Mouse (Mus musculus): ENCODE results near the gene Gja8.

Gja8 gene

GRCm38 (mm10) chr3:96880385-96880784 is 45.4 kb downstream of the Gja8 start:
- no peak for DNase-seq (ENCODE audit: low spot score in 2 of 2)

GRCm38 (mm10) chr3:96879536-96879935 is 46.3 kb downstream of the Gja8 start:
- DNase-seq (ENCODE audit: low spot score in 2 of 2), result no peak

GRCm38 (mm10) chr3:96874808-96875571 is 50.8 kb downstream of the Gja8 start:
- no peak for DNase-seq (ENCODE audit: low spot score in 2 of 2)

GRCm38 (mm10) chr3:96872501-96872900 is 53.3 kb downstream of the Gja8 start:
- DNase-seq (ENCODE audit: low spot score in 2 of 2), result no peak

- DNase-seq (ENCODE audit: low spot score in 2 of 2), result no peak
Observed at GRCm38 (mm10) chr3:96871070-96871469, 54.8 kb downstream of the Gja8 start.

GRCm38 (mm10) chr3:96870270-96870669 is 55.5 kb downstream of the Gja8 start:
- DNase-seq (ENCODE audit: low spot score in 2 of 2), result no peak

- DNase-seq (ENCODE audit: low spot score in 2 of 2), result no peak
Observed at GRCm38 (mm10) chr3:96869091-96869490, 56.7 kb downstream of the Gja8 start.

- DNase-seq (ENCODE audit: low spot score in 2 of 2), result no peak
Observed at GRCm38 (mm10) chr3:96868566-96868965, 57.3 kb downstream of the Gja8 start.

GRCm38 (mm10) chr3:96867863-96868262 is 58.0 kb downstream of the Gja8 start:
- DNase-seq (ENCODE audit: low spot score in 2 of 2), result no peak

All from cerebellum, postnatal 4 days (tissue).